Mouse (Mus musculus) liver, embryonic 13.5 days (tissue): ENCODE data around the gene Slc12a4. TPM values are rescaled to one million over a fixed set of nuclear protein-coding genes. Genes with fewer than 3 reads are reported as not detected.
A peak's percentile ranks its signal among the peaks of the same experiment; 100 is the strongest.

ENCODE experiments used
- ATAC-seq: fragments of 200-750 bp; cut with Nextera tagmentation; 2 replicates; pipeline ENCODE4 v1.8.0; 2017; ENCODE audit warnings: low read depth, mild to moderate bottlenecking, moderate number of reproducible peaks, moderate library complexity
- DNase-seq: peaks from one replicate; pipeline ENCODE4 v3.0.0; 2022
- H3K27ac ChIP-seq: fragments of 300-500 bp; sonication (generic); 2 replicates; pipeline ENCODE4 v1.5.1; 2015; ENCODE audit warnings: moderate library complexity, mild to moderate bottlenecking, inconsistent platforms
- H3K27me3 ChIP-seq: fragments of 300-500 bp; sonication (generic); 2 replicates; pipeline ENCODE4 v1.6.1; 2015; ENCODE audit warnings: mild to moderate bottlenecking, inconsistent platforms
- H3K36me3 ChIP-seq: fragments of 300-500 bp; sonication (generic); 2 replicates; pipeline ENCODE4 v1.6.1; 2015; ENCODE audit warnings: mild to moderate bottlenecking, inconsistent platforms
- H3K4me1 ChIP-seq: fragments of 300-500 bp; sonication (generic); replicated peaks from 2 replicates; pipeline ENCODE4 v1.6.1; 2015; ENCODE audit warnings: inconsistent platforms
- H3K4me2 ChIP-seq: fragments of 300-500 bp; sonication (generic); 2 replicates; pipeline ENCODE4 v1.6.1; 2015; ENCODE audit warnings: inconsistent platforms, mild to moderate bottlenecking, moderate library complexity
- H3K4me3 ChIP-seq: fragments of 300-500 bp; sonication (generic); replicated peaks from 2 replicates; pipeline ENCODE4 v1.5.1; 2015; ENCODE audit warnings: mild to moderate bottlenecking, inconsistent platforms
- H3K9ac ChIP-seq: fragments of 300-500 bp; sonication (generic); 2 replicates; pipeline ENCODE4 v1.6.1; 2015; ENCODE audit warnings: mild to moderate bottlenecking, inconsistent platforms
- H3K9me3 ChIP-seq: fragments of 300-500 bp; sonication (generic); replicated peaks from 2 replicates; pipeline ENCODE4 v1.6.1; 2016; ENCODE audit warnings: inconsistent platforms
- WGBS: fragments of 180-500 bp; shearing (Covaris S2); methylation state at CpG from one replicate; pipeline ENCODE4 v1.1.7; 2015; ENCODE audit not compliant: insufficient replicate concordance; 5-methylcytosine and 5-hydroxymethylcytosine counted together
- polyA plus RNA-seq: library from polyadenylated mRNA; unstranded; fragments of >200 nt; fragmentation: Nextera tagmentation; extraction: Ambion mirVana; gene quantifications from 2 replicates; pipeline ENCODE4 v1.2.1, GENCODE M21; 2015

The Slc12a4 gene
- polyA plus RNA-seq, 1 experiment from 2014 or later = 12.6 TPM

DNA sequence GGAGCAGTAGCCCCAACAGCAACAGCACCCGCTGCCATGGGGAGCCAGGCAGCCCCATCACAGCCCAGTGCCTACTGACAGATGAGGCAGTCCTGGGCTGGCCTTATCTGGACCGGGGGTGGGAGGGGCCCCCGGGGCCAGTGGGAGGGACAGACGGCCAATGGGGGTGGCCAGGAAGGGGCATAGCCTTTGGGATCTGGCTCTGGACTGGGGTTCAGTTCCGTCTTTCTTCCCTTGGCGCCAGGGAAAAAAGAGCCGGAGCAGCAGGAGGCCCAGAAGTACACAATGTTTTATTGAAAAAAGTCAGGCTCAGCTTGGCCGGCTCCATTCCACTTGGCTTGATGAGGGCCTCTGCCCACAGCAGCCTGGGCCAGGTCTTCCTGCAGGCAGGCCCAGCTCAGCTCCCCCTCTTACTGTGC lies 22.6 kb downstream of the Slc12a4 start, which contains the start of gene Lcat:
TSS of gene Lcat (minus strand) at position 62 of the 419 bp plus-strand sequence.
- 58% methylated on average over 8 of the region's 8 CpGs for WGBS
- peak within 1 kb of the TSS; percentile 45 for H3K4me3 ChIP-seq
- ATAC-seq (peak; percentile 68), DNase-seq (no peak)
- H3K27ac ChIP-seq = peak within 1 kb of the TSS; percentile 73
- peak within 1 kb of the TSS; percentile 43; the same call in 1 of the 2 replicates for H3K9ac ChIP-seq
- H3K9me3 ChIP-seq = no peaks in the 10 kb centered on the region
- H3K4me2 ChIP-seq = peak within 1 kb of the TSS; percentile 53
- peaks cover 19% of the 10 kb centered on the region for H3K4me1 ChIP-seq
- peaks cover 79% of the 10 kb centered on the region for H3K36me3 ChIP-seq
- H3K27me3 ChIP-seq = no peaks in the 10 kb centered on the region

DNA sequence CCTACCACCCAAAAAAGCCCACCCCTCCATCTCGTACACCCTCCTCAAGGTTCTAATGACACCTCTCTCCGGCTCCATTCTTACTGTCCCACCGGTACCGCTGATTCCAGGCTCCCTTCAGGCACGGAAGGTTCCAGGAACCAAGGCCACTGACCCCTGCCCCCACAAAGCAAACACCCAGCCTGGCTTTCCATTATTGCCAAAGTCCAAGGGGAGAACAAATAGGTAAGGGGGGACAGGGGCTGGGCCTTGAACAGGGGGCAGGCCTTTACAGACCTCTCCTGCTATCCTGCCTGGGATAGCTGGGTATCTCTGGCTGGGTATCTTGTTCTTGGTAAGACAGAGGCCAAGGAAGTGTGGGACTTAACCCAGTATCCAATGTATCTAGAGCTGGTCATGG lies 23.4 kb downstream of the Slc12a4 start:
- no peaks in the 10 kb centered on the region for H3K9me3 ChIP-seq
- WGBS = 74% methylated on average over 5 of the region's 5 CpGs
- H3K36me3 ChIP-seq = peaks cover 71% of the 10 kb centered on the region
- ATAC-seq (peak; percentile 32), DNase-seq (no peak)
- H3K27me3 ChIP-seq = no peaks in the 10 kb centered on the region
- peak overlapping the region; percentile 73 for H3K27ac ChIP-seq
- peak overlapping the region; percentile 45 for H3K4me3 ChIP-seq
- peaks cover 27% of the 10 kb centered on the region for H3K4me1 ChIP-seq
- peak overlapping the region; percentile 53 for H3K4me2 ChIP-seq
- peak overlapping the region; percentile 43; the same call in 1 of the 2 replicates for H3K9ac ChIP-seq

DNA sequence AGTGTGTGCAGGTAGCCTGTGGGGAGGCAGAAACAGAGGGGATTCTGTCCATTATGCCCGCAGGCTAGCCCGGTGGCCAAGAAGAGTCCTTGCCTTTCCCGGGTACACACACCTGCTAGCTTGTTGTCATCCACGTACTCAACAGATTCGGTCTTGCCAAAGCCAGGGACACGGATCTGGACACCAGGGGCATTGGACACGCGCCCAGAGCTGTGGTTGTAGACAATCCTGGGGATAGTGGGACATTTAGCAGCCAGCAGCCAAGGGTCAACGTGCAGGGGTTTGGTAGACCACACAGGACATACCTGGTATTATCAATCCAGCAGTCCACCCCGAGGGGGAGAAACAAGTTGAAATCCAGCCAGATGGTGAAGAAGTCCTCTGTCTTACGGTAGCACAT lies 23.9 kb downstream of the Slc12a4 start:
- ATAC-seq = no peak
- DNase-seq = no peak
- Histone ChIP-seq H3K36me3 (peaks cover 66% of the 10 kb centered on the region), H3K27ac (peak overlapping the region; percentile 71), H3K4me3 (peak overlapping the region; percentile 45), H3K27me3 (no peaks in the 10 kb centered on the region), H3K9ac (peak overlapping the region; percentile 43), H3K4me2 (peak overlapping the region; percentile 53), H3K9me3 (no peaks in the 10 kb centered on the region), H3K4me1 (peaks cover 27% of the 10 kb centered on the region)
- WGBS = 83% methylated on average over 11 of the region's 11 CpGs

DNA sequence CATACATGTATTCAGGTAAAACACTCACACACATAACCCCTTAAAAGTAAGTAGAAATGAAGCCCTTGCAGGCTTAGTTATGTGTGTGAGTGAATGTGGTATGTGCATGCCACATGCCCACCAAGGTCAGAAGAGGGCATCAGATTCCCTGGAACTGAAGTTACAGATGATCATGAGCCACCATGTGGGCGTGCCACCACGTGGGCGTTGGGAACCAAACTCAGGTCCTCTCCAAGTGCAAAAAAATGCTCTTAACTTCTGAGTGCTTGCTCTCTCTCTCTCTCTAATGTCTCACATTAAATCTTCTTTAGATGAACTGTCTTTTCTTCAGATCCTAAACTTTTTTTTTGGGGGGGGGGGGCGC lies 27.6 kb downstream of the Slc12a4 start, which contains the start of gene Psmb10:
TSS of gene Psmb10 (minus strand) at position 139 of the 364 bp plus-strand sequence.
- peak within 1 kb of the TSS; percentile 85 for H3K9ac ChIP-seq
- H3K4me1 ChIP-seq = peaks cover 43% of the 10 kb centered on the region
- no peaks in the 10 kb centered on the region for H3K27me3 ChIP-seq
- ATAC-seq (no peak), DNase-seq (peak; percentile 32)
- H3K27ac ChIP-seq = peak within 1 kb of the TSS; percentile 85
- peaks cover 34% of the 10 kb centered on the region for H3K36me3 ChIP-seq
- WGBS = 4% methylated on average over 4 of the region's 4 CpGs
- peak within 1 kb of the TSS; percentile 94 for H3K4me2 ChIP-seq
- peak within 1 kb of the TSS; percentile 80 for H3K4me3 ChIP-seq
- H3K9me3 ChIP-seq = no peaks in the 10 kb centered on the region

DNA sequence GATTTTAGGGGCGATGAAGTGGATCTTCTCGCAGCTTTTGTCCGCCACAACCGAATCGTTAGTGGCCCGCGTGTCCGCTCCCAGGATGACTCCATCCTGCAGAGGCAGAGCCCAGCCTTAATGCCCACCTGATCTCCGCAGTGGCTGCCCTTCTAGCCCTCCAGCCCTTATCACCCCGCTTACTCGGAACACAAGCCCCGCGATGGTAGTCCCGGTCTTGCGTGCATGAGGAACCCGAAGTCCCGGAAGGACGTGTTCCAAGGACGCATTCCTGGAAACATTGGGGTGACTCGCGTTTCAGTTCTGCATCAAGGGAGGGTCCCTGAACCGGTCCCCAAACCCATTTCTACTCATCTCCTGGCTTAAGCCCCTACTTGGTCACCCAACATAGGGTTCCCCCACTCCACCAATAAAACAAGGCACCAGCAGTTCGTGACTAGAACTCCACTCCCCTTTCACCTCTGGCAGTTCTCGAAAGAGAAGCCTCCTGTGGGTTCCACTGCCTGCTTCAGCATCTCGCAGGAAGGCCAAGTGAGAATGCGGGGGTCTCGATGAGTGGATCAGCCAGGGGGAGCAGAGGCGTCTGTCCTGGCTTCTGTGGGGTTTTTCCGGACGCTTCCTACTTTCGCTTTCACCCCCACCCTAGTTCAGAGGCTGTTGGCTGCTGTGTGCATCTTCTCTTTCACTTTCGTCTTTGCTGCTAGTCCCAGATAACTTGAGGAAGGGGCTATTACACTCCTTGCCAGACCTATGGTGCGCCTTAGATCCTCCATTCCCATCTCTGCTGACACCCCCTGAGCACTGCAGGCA lies 28.2 kb downstream of the Slc12a4 start:
- under 1% methylated on average over 33 of the region's 33 CpGs for WGBS
- H3K27me3 ChIP-seq = no peaks in the 10 kb centered on the region
- H3K36me3 ChIP-seq = peaks cover 29% of the 10 kb centered on the region
- H3K9me3 ChIP-seq = no peaks in the 10 kb centered on the region
- H3K4me3 ChIP-seq = peak overlapping the region; percentile 80
- H3K9ac ChIP-seq = peak overlapping the region; percentile 85
- ATAC-seq (peak; percentile 24), DNase-seq (peak; percentile 29)
- peak overlapping the region; percentile 85 for H3K27ac ChIP-seq
- peak overlapping the region; percentile 94 for H3K4me2 ChIP-seq
- peaks cover 40% of the 10 kb centered on the region for H3K4me1 ChIP-seq

DNA sequence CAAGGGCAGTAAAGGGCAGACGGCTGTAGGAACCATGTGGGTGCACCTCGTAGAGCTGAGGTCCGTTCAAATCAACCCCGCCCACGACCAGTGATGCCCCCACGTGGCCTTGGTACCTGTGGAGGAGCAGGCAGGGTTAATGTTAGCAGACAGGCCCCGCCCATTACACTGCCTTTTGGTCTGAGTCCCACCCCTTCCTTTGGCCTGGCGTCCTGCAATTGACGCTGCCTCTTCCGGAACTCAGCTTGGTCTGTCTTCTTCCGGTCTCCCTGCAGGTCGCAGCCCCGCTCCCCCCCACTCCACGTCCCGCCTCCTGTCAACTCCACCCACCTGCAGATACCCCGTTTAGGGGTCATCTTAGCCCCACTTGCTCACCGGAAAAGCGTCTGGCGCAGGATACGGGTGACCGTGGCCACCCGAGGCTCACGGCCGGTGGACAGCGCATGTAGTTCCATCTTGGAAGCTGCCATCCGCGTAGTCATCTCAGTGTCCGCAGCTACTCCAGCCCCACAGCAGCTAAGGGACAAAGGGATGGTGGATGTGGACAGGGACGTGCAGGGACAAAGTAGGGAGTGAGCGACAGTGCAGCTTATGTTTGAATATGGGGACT lies 28.9 kb downstream of the Slc12a4 start:
- Histone ChIP-seq H3K27me3 (no peaks in the 10 kb centered on the region), H3K9ac (peak overlapping the region; percentile 85), H3K36me3 (peaks cover 27% of the 10 kb centered on the region), H3K4me2 (peak overlapping the region; percentile 94), H3K9me3 (no peaks in the 10 kb centered on the region), H3K4me3 (peak overlapping the region; percentile 80), H3K27ac (peak overlapping the region; percentile 85), H3K4me1 (peaks cover 40% of the 10 kb centered on the region)
- ATAC-seq = peak; percentile 80
- DNase-seq = peak; percentile 84
- 0% methylated on average over 30 of the region's 30 CpGs for WGBS

DNA sequence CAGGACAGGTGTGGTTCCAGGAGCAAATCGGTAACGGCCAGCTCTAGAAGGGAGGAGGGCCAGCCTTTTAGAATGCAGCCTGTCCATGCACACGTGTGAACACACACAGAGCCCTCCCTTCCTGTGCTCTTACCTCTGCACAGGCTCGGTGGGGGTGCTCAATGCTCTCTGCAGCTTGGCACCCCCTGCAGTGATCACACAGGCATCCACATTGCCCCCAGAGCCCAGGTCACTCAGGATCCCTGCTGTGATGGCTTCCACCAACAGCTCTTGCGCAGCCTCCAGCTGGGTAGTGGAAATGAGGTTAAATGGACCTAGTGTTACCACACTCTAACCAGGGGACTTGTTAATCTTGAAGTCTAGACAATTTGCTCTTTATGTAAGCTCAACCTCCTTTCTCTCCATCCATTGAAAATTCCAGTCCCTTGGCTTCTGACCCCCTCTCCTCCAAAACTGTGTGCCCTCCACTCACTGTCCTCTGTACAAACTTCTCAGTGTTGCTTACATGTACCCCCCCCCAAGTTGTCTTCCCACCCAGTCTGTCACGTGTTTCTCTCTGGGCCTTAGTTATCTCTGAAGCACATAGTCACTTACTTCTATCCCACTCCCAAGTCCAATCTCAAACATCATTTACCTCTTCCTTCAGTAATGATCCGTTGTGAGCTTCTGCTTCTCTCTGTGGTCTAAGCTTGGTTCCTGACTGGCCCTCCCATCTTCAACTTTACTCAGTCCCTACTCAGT lies 29.9 kb downstream of the Slc12a4 start:
- Histone ChIP-seq H3K9ac (peak overlapping the region; percentile 85), H3K27ac (peak overlapping the region; percentile 78), H3K4me3 (peak overlapping the region; percentile 80), H3K36me3 (peaks cover 18% of the 10 kb centered on the region), H3K9me3 (no peaks in the 10 kb centered on the region), H3K27me3 (no peaks in the 10 kb centered on the region), H3K4me2 (peak overlapping the region; percentile 94), H3K4me1 (peaks cover 40% of the 10 kb centered on the region)
- ATAC-seq (no peak), DNase-seq (no peak)
- 17% methylated on average over 7 of the region's 7 CpGs for WGBS

DNA sequence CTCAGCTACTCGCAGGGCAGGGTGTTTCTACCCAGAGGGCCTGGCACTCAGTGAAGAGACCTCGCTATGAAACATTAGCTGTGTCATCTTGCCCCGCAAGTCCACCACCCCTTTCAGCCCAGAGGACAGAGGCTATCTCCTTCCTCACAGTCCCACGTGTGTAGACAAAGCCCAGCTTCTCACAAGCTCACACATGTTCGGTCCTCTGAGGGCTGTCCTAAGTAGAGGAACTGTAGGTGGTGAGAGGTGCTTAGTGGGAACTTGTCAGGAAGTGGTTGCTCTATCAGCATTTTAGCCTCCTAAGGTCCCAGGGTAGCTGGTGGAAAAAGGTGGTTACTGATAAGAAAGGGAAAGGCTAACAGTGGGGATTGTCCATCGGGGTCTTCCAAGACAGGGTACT lies 30.8 kb downstream of the Slc12a4 start:
- Histone ChIP-seq H3K36me3 (peaks cover 17% of the 10 kb centered on the region), H3K27me3 (no peaks in the 10 kb centered on the region), H3K9ac (peak overlapping the region; percentile 85), H3K27ac (peak overlapping the region; percentile 78), H3K4me2 (peak overlapping the region; percentile 94), H3K4me1 (peaks cover 42% of the 10 kb centered on the region), H3K4me3 (no peak overlapping the region), H3K9me3 (no peaks in the 10 kb centered on the region)
- WGBS = 14% methylated on average over 6 of the region's 6 CpGs
- peak; percentile 5 for ATAC-seq
- no peak for DNase-seq

DNA sequence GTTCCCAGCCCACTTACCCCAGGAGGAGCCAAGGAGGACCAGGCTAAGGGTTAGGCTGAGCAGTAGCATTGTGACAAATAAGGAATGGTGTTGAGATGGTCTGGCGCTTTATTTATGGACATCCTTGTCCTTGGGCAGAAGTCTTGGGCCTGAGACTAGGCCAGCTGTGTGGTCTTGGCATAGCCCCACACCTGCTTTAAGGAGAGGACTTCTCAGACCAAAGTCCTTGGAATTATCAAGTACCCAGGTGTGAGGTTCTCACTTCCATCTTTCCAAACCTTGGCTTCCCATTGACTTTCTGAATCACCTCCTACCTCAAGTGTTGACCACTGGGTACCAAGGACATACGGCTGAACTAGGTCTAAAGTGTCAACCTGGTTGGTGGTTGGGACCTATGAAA lies 32.1 kb downstream of the Slc12a4 start, which contains the start of gene Ctrl:
TSS of gene Ctrl (minus strand) at position 101 of the 400 bp plus-strand sequence.
- no peak within 1 kb of the TSS for H3K4me2 ChIP-seq
- H3K9ac ChIP-seq = peak within 1 kb of the TSS; percentile 19; the same call in 1 of the 2 replicates
- H3K27ac ChIP-seq = 0 out of 2 replicates have a peak within 1 kb of the TSS, but pooled peaks have one; percentile 17
- H3K27me3 ChIP-seq = no peaks in the 10 kb centered on the region
- H3K36me3 ChIP-seq = peaks cover 19% of the 10 kb centered on the region
- 86% methylated on average over 2 of the region's 2 CpGs for WGBS
- DNase-seq (no peak), ATAC-seq (no peak)
- no peaks in the 10 kb centered on the region for H3K9me3 ChIP-seq
- H3K4me1 ChIP-seq = peaks cover 40% of the 10 kb centered on the region
- H3K4me3 ChIP-seq = no peak within 1 kb of the TSS

DNA sequence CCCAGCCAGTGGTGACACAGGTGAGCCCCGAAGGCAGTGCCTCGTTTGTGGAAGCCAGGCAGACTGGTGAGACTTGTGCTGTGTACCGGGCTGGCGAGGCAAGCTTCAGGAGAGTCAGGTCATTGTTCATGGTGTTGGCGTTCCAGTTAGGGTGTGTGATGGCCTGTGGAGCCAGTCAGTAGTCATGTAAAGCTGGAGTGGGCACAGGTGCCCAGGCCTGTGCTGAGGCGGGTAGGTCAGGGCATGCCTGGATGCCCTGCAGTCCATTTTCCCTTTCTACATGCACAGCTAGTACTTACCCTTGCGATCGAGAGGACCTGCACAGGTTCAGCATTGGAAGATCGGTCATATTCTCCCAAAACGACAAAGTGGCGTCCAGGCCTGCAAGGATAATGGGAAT lies 33.4 kb downstream of the Slc12a4 start:
- H3K9me3 ChIP-seq = no peaks in the 10 kb centered on the region
- peaks cover 28% of the 10 kb centered on the region for H3K4me1 ChIP-seq
- WGBS = 85% methylated on average over 11 of the region's 11 CpGs
- H3K27ac ChIP-seq = no peak overlapping the region
- H3K36me3 ChIP-seq = peaks cover 19% of the 10 kb centered on the region
- no peaks in the 10 kb centered on the region for H3K27me3 ChIP-seq
- DNase-seq (no peak), ATAC-seq (no peak)
- H3K9ac ChIP-seq = no peak overlapping the region
- H3K4me3 ChIP-seq = no peak overlapping the region
- H3K4me2 ChIP-seq = no peak overlapping the region

DNA sequence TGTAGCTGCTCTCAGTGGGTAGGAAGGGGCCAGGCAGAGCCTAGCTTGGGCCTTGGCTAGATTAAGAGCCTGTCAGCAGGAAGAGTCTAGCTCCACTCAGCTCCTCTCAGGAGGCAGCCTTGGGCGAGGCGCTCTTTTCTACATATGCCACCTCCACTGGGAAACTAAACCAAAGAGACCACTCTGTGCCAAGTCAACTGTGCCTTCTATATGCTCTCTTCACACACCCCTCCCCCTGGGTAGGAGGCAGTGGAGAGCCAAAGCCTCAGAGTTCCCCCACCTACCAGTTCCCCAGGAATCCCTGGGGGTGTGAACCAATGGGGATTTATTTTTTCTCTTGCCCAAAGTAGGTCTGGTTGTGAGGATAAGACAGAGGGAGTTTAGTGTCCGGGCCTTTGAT lies 34.6 kb downstream of the Slc12a4 start:
- Histone ChIP-seq H3K27ac (no peak overlapping the region), H3K27me3 (no peaks in the 10 kb centered on the region), H3K4me1 (peaks cover 22% of the 10 kb centered on the region), H3K9ac (no peak overlapping the region), H3K4me2 (no peak overlapping the region), H3K9me3 (no peaks in the 10 kb centered on the region), H3K4me3 (no peak overlapping the region), H3K36me3 (peaks cover 19% of the 10 kb centered on the region)
- WGBS = 77% methylated on average over 3 of the region's 3 CpGs
- no peak for DNase-seq
- no peak for ATAC-seq
